Mouse (Mus musculus): ENCODE data around the gene Cnot3.
A peak's percentile ranks its signal among the peaks of the same experiment; 100 is the strongest.
"Not testable (repeated sequence)": the region's sequence is repeated elsewhere in the genome, so short reads cannot be mapped to it uniquely, and the experiment has no call there.

Cnot3 gene

GRCm38 (mm10) chr7:3656966-3657365 lies 11.9 kb downstream of the Cnot3 start:
- DNase-seq: no peak

GRCm38 (mm10) chr7:3658578-3658977 lies 13.5 kb downstream of the Cnot3 start:
- DNase-seq: no peak

- DNase-seq: peak; percentile 64
Measured at GRCm38 (mm10) chr7:3664524-3665214, 19.6 kb downstream of the Cnot3 start.

GRCm38 (mm10) chr7:3665215-3666114 lies 20.4 kb downstream of the Cnot3 start, which contains the start of gene Leng1:
Leng1 (minus strand) TSS chr7:3665840.
- DNase-seq: peak; percentile 98

GRCm38 (mm10) chr7:3666921-3667391 lies 21.9 kb downstream of the Cnot3 start:
- no peak for DNase-seq

- peak; percentile 67 for DNase-seq
Measured at GRCm38 (mm10) chr7:3674507-3675227, 29.6 kb downstream of the Cnot3 start.

- no peak for DNase-seq
Measured at GRCm38 (mm10) chr7:3675228-3675548, 30.1 kb downstream of the Cnot3 start.

- no peak for DNase-seq
Measured at GRCm38 (mm10) chr7:3676371-3676770, 31.3 kb downstream of the Cnot3 start.

- peak; percentile 75 for DNase-seq
Measured at GRCm38 (mm10) chr7:3677342-3677741, 32.3 kb downstream of the Cnot3 start, which contains the start of gene Tmc4. Tmc4 (minus strand) TSS chr7:3677553.

GRCm38 (mm10) chr7:3683908-3684550 lies 39.0 kb downstream of the Cnot3 start:
- DNase-seq: no peak

GRCm38 (mm10) chr7:3684698-3685097 lies 39.6 kb downstream of the Cnot3 start:
- no peak for DNase-seq

GRCm38 (mm10) chr7:3685400-3686187 lies 40.5 kb downstream of the Cnot3 start:
- no peak for DNase-seq

- DNase-seq: no peak
Measured at GRCm38 (mm10) chr7:3691919-3692318, 46.9 kb downstream of the Cnot3 start.

- DNase-seq: no peak
Measured at GRCm38 (mm10) chr7:3692382-3692986, 47.4 kb downstream of the Cnot3 start, which contains the start of gene Tsen34. Tsen34 (plus strand) TSS chr7:3692863.

- DNase-seq: peak; percentile 99
Measured at GRCm38 (mm10) chr7:3692987-3693808, 48.1 kb downstream of the Cnot3 start, which contains the start of gene Mboat7. Mboat7 (minus strand) TSS chr7:3693523.

- no peak for DNase-seq
Measured at GRCm38 (mm10) chr7:3693809-3694075, 48.7 kb downstream of the Cnot3 start.

GRCm38 (mm10) chr7:3694076-3694948 lies 49.2 kb downstream of the Cnot3 start:
- peak; percentile 84 for DNase-seq

- not testable (repeated sequence) for DNase-seq
Measured at GRCm38 (mm10) chr7:3694949-3695305, 49.9 kb downstream of the Cnot3 start.

GRCm38 (mm10) chr7:3698471-3698870 lies 53.4 kb downstream of the Cnot3 start:
- no peak for DNase-seq
